Mouse (Mus musculus) liver, embryonic 15.5 days (tissue): ENCODE measurements around the gene Kin. TPM values are rescaled to one million over a fixed set of nuclear protein-coding genes. Genes with fewer than 3 reads are reported as not detected.

Source experiments
- ATAC-seq: fragments of 200-750 bp; cut with Nextera tagmentation; 2 replicates; pipeline ENCODE4 v1.8.0; 2017; ENCODE audit warnings: moderate number of reproducible peaks, mild to moderate bottlenecking, moderate library complexity; ENCODE audit not compliant: insufficient read depth
- H3K27ac ChIP-seq: fragments of 300-500 bp; sonication (generic); replicated peaks from 2 replicates; pipeline ENCODE4 v1.5.1; 2015; ENCODE audit warnings: mild to moderate bottlenecking, inconsistent platforms
- H3K27me3 ChIP-seq: fragments of 300-500 bp; sonication (generic); 2 replicates; pipeline ENCODE4 v1.6.1; 2015; ENCODE audit warnings: mild to moderate bottlenecking, inconsistent platforms
- H3K36me3 ChIP-seq: fragments of 300-500 bp; sonication (generic); replicated peaks from 2 replicates; pipeline ENCODE4 v1.6.1; 2015; ENCODE audit warnings: moderate library complexity, mild to moderate bottlenecking, inconsistent platforms
- H3K4me1 ChIP-seq: fragments of 300-500 bp; sonication (generic); replicated peaks from 2 replicates; pipeline ENCODE4 v1.6.1; 2015; ENCODE audit warnings: inconsistent platforms
- H3K4me2 ChIP-seq: fragments of 300-500 bp; sonication (generic); 2 replicates; pipeline ENCODE4 v1.6.1; 2015; ENCODE audit warnings: moderate library complexity, mild to moderate bottlenecking, inconsistent platforms
- H3K4me3 ChIP-seq: fragments of 300-500 bp; sonication (generic); replicated peaks from 2 replicates; pipeline ENCODE4 v1.5.1; 2015; ENCODE audit warnings: mild to moderate bottlenecking, inconsistent platforms
- H3K9ac ChIP-seq: fragments of 300-500 bp; sonication (generic); 2 replicates; pipeline ENCODE4 v1.6.1; 2015; ENCODE audit warnings: moderate library complexity, mild to moderate bottlenecking, inconsistent platforms
- H3K9me3 ChIP-seq: fragments of 300-500 bp; sonication (generic); replicated peaks from 2 replicates; pipeline ENCODE4 v1.6.1; 2016; ENCODE audit warnings: inconsistent platforms
- WGBS: fragments of 180-500 bp; shearing (Covaris S2); methylation state at CpG from one replicate; pipeline ENCODE4 v1.1.7; 2015; ENCODE audit warnings: mixed read lengths; ENCODE audit not compliant: insufficient replicate concordance; 5-methylcytosine and 5-hydroxymethylcytosine counted together
- polyA plus RNA-seq: library from polyadenylated mRNA; unstranded; fragments of >200 nt; fragmentation: Nextera tagmentation; extraction: Ambion mirVana; gene quantifications from 2 replicates; pipeline ENCODE4 v1.2.1, GENCODE M21; 2015

Kin gene
- polyA plus RNA-seq, 1 experiment from 2014 or later = 12.7 TPM

DNA sequence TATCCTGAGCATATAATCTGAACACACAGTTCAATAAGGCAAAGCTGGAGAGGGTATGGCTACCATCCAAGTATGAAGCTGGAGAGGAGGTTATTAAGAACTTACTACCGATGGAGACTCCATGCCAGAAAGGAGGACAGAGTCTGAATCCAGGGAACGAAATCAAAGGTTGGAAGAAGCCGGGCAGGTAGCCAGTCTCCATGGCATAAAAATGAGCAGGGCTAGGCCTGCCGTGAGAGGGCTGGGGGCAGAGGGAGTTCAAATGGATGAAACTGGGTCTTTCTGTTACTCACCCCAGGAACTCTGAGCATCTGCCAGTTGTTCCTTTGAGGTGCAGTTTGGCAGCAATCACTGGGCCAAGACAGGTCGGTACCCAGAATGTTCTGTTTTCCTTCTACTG lies 60.1 kb downstream of the Kin start:
- 68% methylated on average over 5 of the region's 5 CpGs for WGBS
- H3K9ac ChIP-seq = no peak overlapping the region
- ATAC-seq = no peak

More for the DNA sequence above, 60.1 kb downstream of the Kin start:
- H3K9me3 ChIP-seq = no peaks in the 10 kb centered on the region
- no peaks in the 10 kb centered on the region for H3K4me1 ChIP-seq
- no peak overlapping the region for H3K4me2 ChIP-seq
- H3K27ac ChIP-seq = no peak overlapping the region
- no peaks in the 10 kb centered on the region for H3K36me3 ChIP-seq
- H3K4me3 ChIP-seq = no peak overlapping the region
- H3K27me3 ChIP-seq = no peaks in the 10 kb centered on the region

Other genes starting within 250 kb of the Kin start
- 0.14 TPM in 1 of 2 replicates, not detected in the other for gene 4930412O13Rik, start 199.3 kb upstream of the Kin start, polyA plus RNA-seq
- not detected in 2 replicates for gene 9230102O04Rik, start 191.1 kb upstream of the Kin start, polyA plus RNA-seq
- gene Gata3, start 190.6 kb upstream of the Kin start, polyA plus RNA-seq = 1.1 TPM in 2 replicates
- 6.3 and 6.6 TPM in 2 replicates for gene Taf3, start 32.0 kb upstream of the Kin start, polyA plus RNA-seq
- gene Atp5c1, start 83 bp upstream of the Kin start, polyA plus RNA-seq = 293 and 314 TPM in 2 replicates
- gene Itih2, start 50.8 kb downstream of the Kin start, polyA plus RNA-seq = 310 and 334 TPM in 2 replicates
- 3.8 and 3.9 TPM in 2 replicates for gene Itih5, start 73.0 kb downstream of the Kin start, polyA plus RNA-seq